Mouse (Mus musculus): ENCODE results near the gene Chpt1. TPM values are rescaled to one million over a fixed set of nuclear protein-coding genes. Genes with fewer than 3 reads are reported as not detected.
"Not testable (repeated sequence)": the region's sequence is repeated elsewhere in the genome, so short reads cannot be mapped to it uniquely, and the experiment has no call there.

Gene Chpt1
- 100 to 1,000 TPM in 1 of 2 experiments, 10 to 100 TPM in 1; 85.2 to 129 TPM for total RNA-seq (2021)
- long read RNA-seq, experiment 1, full-length matches to known transcripts, result 309 of 330 reads
- long read RNA-seq, experiment 1, partial matches to known transcripts, result 5 of 330 reads
- long read RNA-seq, experiment 1, other reads (novel, unspliced or antisense), result 16 of 330 reads
- long read RNA-seq, experiment 2, full-length matches to known transcripts, result 363 of 399 reads
- long read RNA-seq, experiment 2, partial matches to known transcripts, result 5 of 399 reads
- long read RNA-seq, experiment 2, other reads (novel, unspliced or antisense), result 31 of 399 reads

GRCm38 (mm10) chr10:88503421-88504314 lies at the start of gene Chpt1:
Gene Chpt1, minus strand, starts transcription at chr10:88504073.
- no peak for TF ChIP-seq CTCF (IDR thresholded peaks at IDR 0.05)
- Histone ChIP-seq H3K4me3 (peak within 1 kb of the TSS; percentile 79), H3K27ac (peak within 1 kb of the TSS; percentile 92)
- intact Hi-C loops (cut with DNase I), result loop anchor here (5.0 kb wide), 1 partner anchor 121 kb away; no protein-coding TSS in a partner anchor
- DNase-seq, result peak; percentile 96

GRCm38 (mm10) chr10:88552738-88553137 lies 48.9 kb upstream of the Chpt1 start:
- Histone ChIP-seq H3K4me3 (no peak overlapping the region), H3K27ac (no peak overlapping the region)
- DNase-seq, result no peak
- intact Hi-C loops (cut with DNase I), result no loop called here
- TF ChIP-seq CTCF (IDR thresholded peaks at IDR 0.05), result peak; percentile 53

- peak; percentile 30; the same call in 1 of the 2 replicates for TF ChIP-seq CTCF (IDR thresholded peaks at IDR 0.05)
- DNase-seq, result no peak
- intact Hi-C loops (cut with DNase I), result no loop called here
- no peak overlapping the region for H3K27ac ChIP-seq
- no peak overlapping the region for H3K4me3 ChIP-seq
Measured at GRCm38 (mm10) chr10:88550225-88550624, 46.4 kb upstream of the Chpt1 start.

GRCm38 (mm10) chr10:88547635-88548034 lies 43.8 kb upstream of the Chpt1 start:
- DNase-seq, result no peak
- Histone ChIP-seq H3K4me3 (no peak overlapping the region), H3K27ac (no peak overlapping the region)
- intact Hi-C loops (cut with DNase I), result no loop called here
- TF ChIP-seq CTCF (IDR thresholded peaks at IDR 0.05), result no peak

- H3K27ac ChIP-seq, result no peak overlapping the region
- intact Hi-C loops (cut with DNase I), result no loop called here
- TF ChIP-seq CTCF (IDR thresholded peaks at IDR 0.05), result no peak
- DNase-seq, result no peak
- H3K4me3 ChIP-seq, result no peak overlapping the region
Measured at GRCm38 (mm10) chr10:88530631-88531030, 26.8 kb upstream of the Chpt1 start.

GRCm38 (mm10) chr10:88524016-88524415 lies 20.1 kb upstream of the Chpt1 start:
- Histone ChIP-seq H3K27ac (no peak overlapping the region), H3K4me3 (no peak overlapping the region)
- intact Hi-C loops (cut with DNase I), result no loop called here
- DNase-seq, result no peak
- no peak for TF ChIP-seq CTCF (IDR thresholded peaks at IDR 0.05)

- intact Hi-C loops (cut with DNase I), result no loop called here
- TF ChIP-seq CTCF (IDR thresholded peaks at IDR 0.05), result no peak
- H3K27ac ChIP-seq, result no peak overlapping the region
- no peak overlapping the region for H3K4me3 ChIP-seq
- no peak for DNase-seq
Measured at GRCm38 (mm10) chr10:88523212-88523611, 19.3 kb upstream of the Chpt1 start.

GRCm38 (mm10) chr10:88522795-88523194 lies 18.9 kb upstream of the Chpt1 start:
- no peak overlapping the region for H3K27ac ChIP-seq
- H3K4me3 ChIP-seq, result no peak overlapping the region
- no peak for DNase-seq
- intact Hi-C loops (cut with DNase I), result no loop called here
- TF ChIP-seq CTCF (IDR thresholded peaks at IDR 0.05), result no peak

GRCm38 (mm10) chr10:88515049-88515448 lies 11.2 kb upstream of the Chpt1 start:
- DNase-seq; H3K4me3 ChIP-seq; H3K27ac ChIP-seq; intact Hi-C loops (cut with DNase I): not testable (repeated sequence)

- DNase-seq, result peak; percentile 78
- peak overlapping the region; percentile 67 for H3K27ac ChIP-seq
- intact Hi-C loops (cut with DNase I), result no loop called here
- TF ChIP-seq CTCF (IDR thresholded peaks at IDR 0.05), result peak; percentile 61
- H3K4me3 ChIP-seq, result no peak overlapping the region
Measured at GRCm38 (mm10) chr10:88514495-88514894, 10.6 kb upstream of the Chpt1 start.

- no peak for DNase-seq
- no peak for TF ChIP-seq CTCF (IDR thresholded peaks at IDR 0.05)
- H3K27ac ChIP-seq, result peak overlapping the region; percentile 67
- H3K4me3 ChIP-seq, result no peak overlapping the region
- intact Hi-C loops (cut with DNase I), result no loop called here
Measured at GRCm38 (mm10) chr10:88513574-88514135, 9.8 kb upstream of the Chpt1 start.

- no peak for TF ChIP-seq CTCF (IDR thresholded peaks at IDR 0.05)
- no peak for DNase-seq
- Histone ChIP-seq H3K27ac (peak overlapping the region; percentile 76), H3K4me3 (no peak overlapping the region)
- intact Hi-C loops (cut with DNase I), result no loop called here
Measured at GRCm38 (mm10) chr10:88511355-88511754, 7.5 kb upstream of the Chpt1 start.
